Mouse (Mus musculus) c-Kit-positive CD71-positive TER-119-positive erythroid progenitor cells, embryonic 14.5 days (primary cell): Measurements from ENCODE around the gene Hic2.
"Not testable (repeated sequence)": the region's sequence is repeated elsewhere in the genome, so short reads cannot be mapped to it uniquely, and the experiment has no call there.

Experiments used
- DNase-seq: peaks from one replicate; pipeline ENCODE4 v3.0.0-alpha.2; 2013; ENCODE audit warnings: low spot score

Gene Hic2

DNA sequence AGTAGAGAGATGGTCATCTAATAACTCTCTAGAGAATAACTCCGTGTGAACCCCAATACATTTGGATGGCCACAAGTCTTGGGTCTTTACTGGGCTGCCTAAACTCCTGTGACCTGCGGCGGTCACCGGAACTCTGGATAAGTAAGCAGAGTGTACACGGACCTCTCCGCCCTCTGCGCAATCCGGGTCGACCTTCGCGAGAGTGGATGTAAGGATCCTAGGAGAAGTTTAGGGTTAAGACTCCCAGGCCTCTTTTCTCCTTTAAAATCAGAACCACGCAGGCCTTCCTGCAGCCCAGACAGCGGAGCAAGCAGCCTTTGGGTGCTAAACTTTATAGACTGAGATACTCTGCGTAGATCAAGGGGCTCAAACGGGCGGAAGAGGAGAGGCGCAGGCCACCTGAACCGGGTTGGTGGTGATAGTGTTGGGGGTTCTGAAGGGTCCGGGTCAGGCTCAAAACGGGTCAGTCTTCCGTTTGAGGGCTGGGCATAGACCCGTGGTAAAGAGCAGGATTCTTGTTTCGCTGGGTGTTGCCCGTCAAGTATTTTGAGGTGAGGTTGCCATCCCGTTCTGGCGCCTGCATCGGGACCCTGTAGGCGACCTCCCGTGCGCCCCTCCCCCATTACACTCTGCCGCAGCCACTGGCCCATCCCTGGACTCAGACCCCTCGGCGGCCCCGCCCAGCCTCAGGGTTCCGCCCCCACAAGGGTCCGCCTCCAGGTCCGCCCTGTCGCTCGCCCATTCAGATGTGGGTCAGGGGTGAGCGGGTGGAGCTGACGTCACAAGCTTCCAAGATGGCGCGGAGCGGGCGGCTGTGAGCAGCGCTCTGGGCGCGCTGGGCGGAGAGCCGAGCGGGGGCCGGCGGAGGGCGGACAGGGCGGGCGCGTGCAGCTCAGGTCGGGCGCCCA, at the start of gene Hic2:
TSS of gene Hic2 (plus strand) at position 779 of the 908 bp plus-strand sequence.
- DNase-seq: peak; percentile 83

DNA sequence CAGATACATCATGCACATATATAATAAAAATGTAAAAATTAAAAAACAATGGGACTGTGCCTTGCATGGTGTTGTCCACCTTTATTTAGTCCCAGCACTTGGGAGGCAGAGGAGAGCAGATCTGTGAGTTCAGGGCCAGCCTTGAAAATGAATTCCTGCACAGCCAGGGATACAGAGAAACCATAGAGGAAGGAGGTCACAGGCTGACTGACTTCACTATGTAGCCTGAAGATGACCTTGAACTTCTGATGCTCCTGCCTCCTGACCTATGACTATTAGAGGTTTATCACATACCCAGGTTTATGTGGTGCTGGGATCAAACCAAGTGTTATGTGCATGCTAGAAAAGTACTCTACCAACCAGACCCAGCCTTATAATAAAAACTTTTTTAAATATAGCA, 47.9 kb upstream of the Hic2 start:
- no peak for DNase-seq

DNA sequence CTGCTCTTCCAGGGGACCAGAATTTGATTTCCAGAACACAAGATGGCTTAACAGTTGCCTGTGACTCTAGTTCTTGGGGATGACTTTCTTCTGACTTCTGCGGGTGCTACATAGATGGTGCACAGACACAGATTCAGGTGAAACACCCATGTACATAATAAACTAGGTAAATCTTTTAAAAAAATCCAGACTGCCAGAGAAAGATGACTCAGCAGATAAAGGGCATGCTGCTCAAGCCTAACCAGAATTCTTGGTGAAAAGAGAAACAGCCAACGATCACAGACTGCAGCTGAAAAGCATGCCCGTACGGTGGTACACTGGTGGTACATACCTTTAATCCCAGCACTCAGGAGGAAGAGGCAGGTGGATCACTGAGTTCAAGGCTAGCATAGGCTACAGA, 39.5 kb upstream of the Hic2 start:
- no peak for DNase-seq

DNA sequence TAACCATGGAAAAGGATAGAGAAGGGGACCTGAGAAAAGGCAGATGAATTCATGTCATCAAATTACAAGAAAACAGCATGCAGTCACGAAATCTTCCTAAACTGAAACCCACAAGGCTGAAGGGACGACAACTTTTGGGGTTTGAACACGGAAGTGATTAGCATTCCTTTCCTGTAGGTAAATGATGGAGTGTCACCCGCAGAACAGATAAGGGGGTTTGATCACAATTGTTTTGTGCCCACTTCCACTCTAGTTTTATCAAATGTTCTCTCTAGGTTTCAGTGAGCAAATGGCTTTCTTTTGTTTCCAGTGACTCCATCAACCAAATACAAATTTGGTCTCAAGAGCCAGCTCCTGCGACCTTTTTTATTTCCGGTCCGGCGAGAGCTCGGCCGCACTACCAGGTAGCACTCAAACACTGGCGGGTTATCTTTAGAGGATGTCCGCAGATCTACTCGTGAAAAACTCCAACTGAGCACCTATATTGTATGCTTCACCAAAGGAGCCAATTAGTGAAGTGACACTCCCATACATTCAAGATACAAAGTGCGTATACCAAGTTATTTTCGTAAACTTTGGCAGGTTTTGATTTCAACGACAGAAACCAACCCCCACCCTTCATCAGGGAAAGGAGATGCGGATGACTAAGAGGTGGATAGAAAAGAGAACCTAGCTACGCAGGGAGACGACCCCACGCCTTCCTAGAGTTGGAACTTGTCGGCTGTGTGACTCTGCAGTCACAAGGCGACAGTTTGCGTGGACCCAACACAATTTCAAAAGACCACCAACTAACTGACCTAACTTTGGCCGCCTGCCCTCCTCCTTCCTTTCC, 33.0 kb upstream of the Hic2 start:
- DNase-seq: peak; percentile 36

DNA sequence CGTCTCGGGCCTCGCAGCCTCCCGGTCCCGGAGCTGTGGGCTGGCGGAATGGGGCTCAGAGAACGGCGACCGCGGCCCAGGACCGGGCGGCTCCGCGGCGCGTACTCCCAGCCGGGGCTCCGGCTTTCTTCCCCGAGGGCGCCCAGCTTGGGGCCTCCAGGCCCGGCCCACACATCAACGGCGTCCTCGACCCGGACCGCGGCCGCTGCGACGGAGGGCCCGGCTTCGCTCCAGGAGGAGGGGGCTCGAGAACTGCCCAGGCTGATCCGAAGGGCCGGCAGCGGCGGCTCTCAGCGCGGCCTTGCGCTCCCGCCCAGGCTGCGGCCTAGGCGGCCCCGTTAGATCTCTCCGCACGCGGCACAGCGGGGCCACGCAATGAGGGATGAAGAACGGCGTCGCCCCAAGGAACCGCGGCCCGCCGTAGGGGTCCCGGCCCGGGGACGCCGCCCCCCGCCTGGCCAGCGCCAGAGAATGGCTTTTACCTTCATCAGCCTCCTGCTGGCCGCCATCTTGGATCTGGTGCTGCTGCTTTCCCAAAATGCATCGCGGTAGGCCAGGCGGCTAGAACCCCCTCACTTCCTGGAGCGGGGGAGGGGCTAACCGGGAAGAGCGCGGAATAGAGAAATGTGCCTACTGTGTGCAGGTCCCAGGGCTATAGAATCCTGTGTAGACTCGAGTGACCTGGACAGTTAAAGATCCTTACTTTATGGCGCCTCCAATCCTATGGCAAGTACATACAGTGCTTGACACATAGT, 32.2 kb upstream of the Hic2 start:
- DNase-seq: peak; percentile 80

DNA sequence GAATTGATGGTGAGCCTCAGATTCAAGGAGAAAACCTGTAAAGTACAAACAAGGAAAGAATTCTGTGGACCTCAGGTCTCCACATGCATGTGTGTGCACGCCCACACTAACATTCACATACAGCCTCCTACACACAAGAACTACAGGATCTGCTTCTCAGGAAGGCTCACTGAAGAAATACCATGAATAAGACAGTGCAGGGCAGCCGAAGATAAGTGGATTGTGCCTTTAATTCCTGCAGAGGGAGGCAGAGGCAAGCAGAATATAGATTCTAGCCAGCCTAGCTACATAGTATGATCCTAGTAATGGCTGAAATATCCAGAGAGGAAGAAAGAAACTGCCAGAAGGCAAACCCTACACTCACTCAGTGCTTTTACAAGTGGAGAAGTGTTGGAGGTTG, 31.4 kb upstream of the Hic2 start:
- DNase-seq: peak; percentile 33

DNA sequence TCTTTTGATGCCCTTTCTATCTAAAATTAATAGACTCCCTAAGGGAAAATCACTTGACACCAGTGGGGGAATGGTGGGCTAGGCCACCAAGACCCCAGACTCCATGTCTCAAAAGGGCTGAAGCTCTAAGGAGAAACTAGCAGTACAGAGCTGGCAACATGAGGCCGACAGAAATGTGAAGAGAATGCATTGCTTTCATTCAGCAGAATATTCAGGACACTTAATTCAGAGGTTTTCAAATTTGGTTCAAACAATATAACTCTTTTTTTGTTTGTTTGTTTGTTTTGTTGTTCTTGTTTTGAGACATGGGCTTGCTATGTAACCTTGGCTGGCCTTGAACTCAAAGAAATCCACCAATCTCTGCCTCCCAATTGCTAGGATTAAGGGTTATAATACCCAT, 30.8 kb upstream of the Hic2 start, which contains the start of gene Ube2l3:
TSS of gene Ube2l3 (minus strand) at position 101 of the 400 bp plus-strand sequence.
- DNase-seq: no peak

DNA sequence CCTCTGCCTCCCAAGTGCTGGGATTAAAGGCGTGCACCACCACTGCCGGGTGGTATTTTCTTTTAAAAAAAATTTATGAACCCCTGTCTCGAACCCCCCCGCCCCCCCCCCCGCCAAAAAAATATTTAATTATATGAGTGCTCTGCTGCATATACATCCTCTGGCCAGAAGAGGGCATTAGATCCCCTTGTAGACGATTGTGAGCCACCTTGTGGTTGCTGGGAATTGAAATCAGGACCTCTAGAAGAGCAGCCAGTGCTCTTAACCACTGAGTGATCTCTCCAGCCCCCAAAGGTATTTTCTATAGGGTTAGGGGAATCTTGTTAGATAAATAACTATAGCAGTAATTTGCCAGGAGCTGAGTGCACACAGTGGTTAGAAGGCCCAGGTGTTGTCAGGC, 28.4 kb upstream of the Hic2 start:
- peak; percentile 57 for DNase-seq

DNA sequence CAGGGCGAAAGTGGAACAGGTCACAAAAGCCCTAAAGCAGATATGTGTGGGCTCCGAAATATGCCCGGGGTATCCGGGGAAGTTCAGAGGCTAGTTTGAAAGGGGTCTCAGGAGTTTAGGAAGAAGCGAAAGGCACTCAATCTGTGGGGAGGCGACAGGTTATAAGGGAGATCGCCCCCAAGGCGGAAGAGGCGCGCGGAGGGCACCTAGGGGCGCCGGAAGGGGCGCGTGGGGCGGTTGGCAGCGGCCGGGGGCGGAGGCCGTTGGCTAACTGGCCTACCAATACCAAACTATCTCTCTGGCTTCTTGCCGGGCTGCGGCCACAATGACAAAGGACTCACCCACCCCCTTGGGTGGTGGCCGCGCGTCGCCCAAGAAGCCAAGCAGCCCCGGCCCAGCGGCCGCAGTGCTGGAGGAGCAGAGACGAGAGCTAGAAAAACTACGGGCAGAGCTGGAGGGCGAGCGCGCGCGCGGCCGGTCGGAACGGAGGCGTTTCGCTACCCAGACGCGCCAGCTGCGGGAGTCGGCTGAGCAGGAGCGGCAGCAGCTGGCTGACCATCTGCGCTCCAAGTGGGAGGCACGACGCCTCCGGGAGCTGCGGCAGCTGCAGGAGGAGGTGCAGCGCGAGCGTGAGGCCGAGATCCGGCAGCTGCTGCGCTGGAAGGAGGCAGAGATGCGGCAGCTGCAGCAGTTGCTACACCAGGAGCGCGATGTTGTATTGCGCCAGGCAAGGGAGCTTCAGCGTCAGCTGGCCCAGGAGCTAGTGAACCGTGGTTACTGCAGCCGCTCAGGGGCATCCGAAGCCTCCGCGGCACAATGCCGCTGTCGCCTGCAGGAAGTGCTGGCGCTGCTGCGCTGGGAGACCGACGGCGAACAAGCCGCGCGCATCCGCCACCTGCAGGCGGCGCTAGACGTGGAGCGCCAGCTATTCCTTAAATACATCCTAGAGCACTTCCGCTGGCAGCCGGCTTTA, 24.7 kb upstream of the Hic2 start, which contains the start of gene Rimbp3:
TSS of gene Rimbp3 (plus strand) at position 215 of the 973 bp plus-strand sequence.
- peak; percentile 78 for DNase-seq

DNA sequence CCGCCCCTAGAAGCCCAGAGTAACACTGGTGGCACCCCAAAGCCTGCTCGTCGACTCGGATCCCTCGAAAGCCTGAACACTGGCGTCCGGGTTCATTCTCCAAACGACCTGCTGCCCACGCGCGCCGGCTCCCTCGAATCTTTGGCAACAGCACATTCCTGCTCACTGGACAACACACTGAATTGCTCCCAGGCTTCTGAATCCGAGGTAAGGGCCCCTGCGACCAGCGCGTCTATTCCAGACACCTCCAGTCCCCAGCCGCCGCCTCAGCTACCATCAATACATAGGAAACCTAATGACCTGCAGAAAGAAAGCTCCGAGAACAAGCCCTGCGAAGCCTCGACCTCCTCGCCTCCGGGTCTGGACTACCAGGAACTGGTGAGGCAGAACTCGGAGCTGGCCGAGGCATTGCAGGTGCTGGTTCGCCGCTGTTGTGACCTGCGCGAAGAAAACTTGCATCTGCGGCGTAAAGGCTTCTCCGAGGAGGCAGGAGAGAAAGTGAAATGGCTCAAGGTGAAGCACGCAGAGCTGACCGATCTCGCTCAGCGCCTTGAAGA, 23.9 kb upstream of the Hic2 start:
- no peak for DNase-seq

DNA sequence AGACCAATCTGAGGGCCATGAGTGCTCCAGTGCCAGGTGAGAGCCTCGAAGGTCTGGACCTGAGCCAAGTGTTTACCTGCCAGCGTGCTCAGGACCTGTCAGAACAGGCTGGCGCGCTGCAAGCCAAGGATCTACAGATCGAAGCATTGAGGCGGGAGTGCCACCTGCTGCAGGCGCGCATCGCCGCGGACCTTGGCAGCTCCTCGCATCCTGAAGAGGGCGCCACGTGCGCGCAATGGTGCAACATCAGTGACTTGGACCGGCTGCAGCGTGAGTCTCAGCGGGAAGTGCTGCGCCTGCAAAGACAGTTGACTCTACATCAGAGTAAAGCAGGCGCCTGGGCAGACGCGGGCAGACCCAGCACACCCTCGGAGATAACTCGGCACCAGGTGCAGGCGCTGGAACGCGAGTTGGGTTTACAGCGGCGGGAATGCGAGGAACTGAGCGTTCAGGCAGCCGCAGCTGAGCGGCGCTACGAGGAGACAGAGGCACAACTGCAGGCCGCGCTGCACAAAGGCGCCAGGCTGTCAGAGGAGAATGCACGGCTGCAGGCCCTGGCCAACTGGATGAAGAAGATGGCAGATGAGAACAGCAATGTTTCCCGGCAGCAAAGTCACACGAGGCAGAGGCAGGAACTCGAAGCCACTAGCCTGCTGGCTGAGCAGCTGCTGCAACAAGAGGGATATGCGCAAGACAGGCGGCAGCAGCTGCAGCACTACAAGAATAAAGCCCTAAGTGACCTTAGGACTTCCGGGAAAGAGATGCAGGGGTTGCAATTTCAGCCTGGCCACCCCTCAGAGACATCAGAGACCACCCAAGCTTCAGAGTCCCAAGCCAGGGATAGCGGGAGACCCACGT, 23.2 kb upstream of the Hic2 start:
- peak; percentile 85 for DNase-seq

DNA sequence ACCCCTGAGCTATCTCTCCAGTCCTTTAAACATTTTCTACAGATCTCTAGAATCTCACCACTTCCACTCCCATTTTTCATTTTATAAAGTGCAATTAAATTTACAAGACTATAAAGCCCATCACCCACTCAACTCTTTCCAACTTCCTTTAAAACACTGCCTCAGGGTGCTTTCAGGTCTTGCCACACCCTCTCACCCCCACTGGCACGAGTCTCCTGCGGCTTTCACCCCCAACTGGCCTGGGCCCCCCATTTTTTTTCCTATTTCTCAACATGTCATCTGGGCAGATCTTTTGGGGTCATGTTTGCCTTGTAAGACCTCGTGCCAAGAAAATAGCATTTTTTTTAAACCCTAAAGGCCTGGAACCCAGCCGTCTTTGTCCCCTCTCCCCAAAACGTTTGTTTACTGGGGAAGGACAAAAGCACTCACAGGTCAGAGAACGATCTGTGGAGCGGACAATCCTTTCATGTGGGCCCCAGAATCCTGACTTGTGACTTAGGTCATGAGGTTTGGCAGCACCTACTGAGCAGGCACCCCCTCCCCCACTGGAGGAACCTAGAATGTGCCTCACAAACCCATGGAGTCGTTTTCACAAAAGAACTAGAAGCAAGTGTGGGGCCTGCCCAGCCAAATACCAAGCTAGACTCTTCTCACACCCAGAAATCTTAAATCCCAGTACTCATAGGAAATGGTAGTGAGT, 16.3 kb upstream of the Hic2 start:
- no peak for DNase-seq

DNA sequence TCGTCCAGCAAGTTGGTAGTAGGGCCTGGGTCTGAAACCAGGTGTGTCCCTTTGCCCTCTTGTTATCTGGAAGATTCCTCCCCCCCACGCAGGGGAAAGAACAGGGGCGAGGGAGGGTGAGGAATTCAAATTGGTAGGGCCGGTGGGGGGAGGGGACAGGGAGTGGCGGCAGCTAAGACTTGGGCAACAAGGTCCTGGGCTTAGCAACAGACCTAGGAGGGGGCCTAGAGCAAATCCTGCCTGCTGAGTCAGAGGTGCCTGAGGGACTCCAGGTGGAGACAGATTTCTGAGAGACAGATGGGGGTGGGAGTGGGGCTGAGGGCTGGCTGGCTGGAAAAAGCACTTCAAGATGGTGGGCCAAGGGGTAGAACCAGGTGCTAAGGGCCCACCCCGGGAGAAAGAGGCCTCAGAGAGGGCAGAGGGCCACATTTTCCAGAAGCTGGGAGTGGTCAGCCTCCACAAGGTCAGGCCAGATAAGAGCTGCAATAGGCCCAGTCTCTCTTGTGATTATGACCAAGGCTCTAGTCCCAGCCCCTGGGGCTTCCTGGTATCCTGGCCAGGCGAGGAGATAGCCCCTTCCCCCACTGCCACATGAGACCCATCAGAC, 13.1 kb upstream of the Hic2 start:
- no peak for DNase-seq

DNA sequence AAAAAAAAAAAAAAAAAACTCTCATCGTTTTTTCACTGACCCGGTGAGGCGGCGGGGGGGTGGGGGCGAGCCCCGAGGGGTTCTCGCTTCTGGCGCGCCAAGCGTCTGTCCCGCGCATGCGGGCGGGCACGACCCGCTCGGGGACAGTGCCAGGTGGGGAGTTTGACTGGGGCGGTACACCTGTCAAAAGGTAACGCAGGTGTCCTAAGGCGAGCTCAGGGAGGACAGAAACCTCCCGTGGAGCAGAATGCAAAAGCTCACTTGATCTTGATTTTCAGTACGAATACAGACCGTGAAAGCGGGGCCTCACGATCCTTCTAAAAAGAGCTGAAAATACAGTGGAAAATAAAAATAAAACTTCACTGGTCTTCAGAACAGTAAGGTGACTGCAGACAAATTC, 11.2 kb upstream of the Hic2 start:
- peak; percentile 78 for DNase-seq

DNA sequence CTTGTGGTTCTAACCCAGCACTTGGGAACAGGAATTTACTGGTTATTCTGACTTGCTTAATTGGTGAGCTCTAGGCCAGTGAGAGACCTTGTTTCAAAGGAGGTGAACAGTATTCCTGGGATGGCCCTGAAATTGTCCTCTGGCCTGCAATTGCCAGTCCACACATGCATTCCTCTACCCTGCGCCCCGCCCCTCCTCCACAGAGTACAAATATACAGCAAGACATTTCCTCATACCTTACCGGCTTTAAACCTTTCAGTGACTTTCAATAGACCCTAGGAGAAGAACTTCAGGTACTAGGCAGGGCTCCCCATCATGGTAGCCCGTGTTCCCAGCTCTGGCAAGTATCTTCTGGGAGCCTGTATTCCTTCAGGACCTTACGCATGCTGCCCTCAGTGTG, 7.8 kb upstream of the Hic2 start:
- DNase-seq: no peak

DNA sequence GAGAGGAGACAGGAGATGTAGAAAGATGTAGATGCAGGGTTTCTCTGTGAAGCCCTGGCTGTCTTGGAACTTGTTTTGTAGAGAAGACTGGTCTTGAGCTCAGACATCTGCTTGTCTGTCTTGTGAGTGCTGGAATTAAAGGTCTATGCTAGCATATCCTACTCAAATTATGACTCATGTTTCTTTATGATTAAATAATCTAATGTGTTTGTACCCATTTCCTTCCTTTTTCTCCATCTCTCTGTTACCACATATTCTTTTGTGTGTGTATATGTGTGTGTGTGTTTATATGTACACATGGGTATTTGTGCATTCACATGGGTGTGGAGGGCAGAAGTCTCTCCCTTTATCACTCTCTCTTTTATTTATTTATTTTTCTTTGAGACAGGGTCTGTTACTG, 6.9 kb upstream of the Hic2 start:
- DNase-seq: no peak

DNA sequence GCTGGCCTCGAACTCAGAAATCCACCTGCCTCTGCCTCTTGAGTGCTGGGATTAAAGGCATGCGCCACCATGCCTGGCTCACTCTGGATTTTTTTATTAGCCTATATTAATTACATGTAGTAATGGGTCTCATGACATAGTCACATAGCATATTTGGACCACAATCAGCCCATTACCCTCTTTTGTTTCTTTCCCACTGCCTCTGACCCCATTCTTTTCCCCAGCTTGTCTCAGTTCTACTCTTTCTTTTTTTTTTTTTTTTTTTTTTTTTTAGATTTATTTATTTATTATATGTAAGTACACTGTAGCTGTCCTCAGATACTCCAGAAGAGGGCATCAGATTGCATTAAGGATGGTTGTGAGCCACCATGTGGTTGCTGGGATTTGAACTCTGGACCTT, 1.8 kb upstream of the Hic2 start:
- not testable (repeated sequence) for DNase-seq

DNA sequence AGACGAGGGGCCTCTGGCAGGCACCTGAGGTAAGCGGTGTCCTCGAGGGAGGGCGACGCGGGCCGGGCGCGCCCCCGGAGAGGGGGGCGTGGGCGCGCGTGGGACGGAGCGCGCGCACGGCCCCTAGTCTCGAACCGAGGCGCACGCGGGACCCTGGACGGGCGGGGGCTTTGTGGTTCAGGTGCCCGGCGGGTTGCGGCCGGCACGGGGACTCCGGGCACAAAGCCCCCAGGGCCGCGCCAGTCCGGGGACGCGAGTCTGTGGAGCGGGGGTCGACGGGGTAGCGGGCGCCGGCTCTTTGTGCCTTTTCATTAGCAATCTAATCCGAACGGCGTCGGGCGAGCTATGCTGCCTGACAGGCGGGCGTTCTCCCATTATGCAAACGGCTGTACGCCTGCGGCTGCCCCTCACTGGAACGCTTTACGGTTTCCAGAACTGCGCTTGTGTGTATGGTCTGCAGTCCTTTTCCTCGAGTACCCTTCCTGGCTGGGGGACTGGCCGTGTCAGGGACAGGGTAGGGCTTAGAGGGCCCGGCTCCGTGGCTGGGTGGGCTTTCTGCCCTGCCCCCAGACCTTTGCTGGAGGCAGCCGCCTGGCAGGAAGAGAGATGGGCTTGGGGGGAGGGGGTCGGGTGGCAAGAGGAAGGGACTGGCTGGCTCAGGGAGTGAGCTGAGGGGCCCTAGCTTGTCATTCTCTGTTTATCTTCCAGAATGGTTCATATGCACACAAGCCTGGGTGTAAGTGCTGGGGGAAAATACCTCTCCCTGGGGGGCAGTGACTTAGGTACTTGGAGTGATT, 528 bp downstream of the Hic2 start:
- DNase-seq: no peak
